8 mouse cellular contexts compared by ENCODE assay signal in genomic region chr1:46066015-46066414, GRCm38 (mm10). TPM values are rescaled to one million over a fixed set of nuclear protein-coding genes. Genes with fewer than 3 reads are reported as not detected.
DNase-seq lines count a peak whose midpoint lies in the region; ATAC-seq and TF ChIP-seq lines count a peak whose summit lies in the region.

TSS of gene Dnah7b (plus strand) at chr1:46066315.

- peak within 1 kb of the TSS; percentile 40 for H3K27ac ChIP-seq in heart, adult 2 months
- H3K27ac ChIP-seq in ES-Bruce4 (ENCODE audit: insufficient read depth, low read length): no peak within 1 kb of the TSS
- peak within 1 kb of the TSS; percentile 80 for H3K27ac ChIP-seq in forebrain, postnatal 0 days (ENCODE audit: low read depth, low read length)
- no peak within 1 kb of the TSS for H3K27ac ChIP-seq in liver, embryonic 15.5 days (replicated peaks)

- H3K4me3 ChIP-seq in heart, adult 2 months: peak within 1 kb of the TSS; percentile 51
- H3K4me3 ChIP-seq in ES-Bruce4 (ENCODE audit: low read depth, low read length): peak within 1 kb of the TSS; percentile 76
- H3K4me3 ChIP-seq in forebrain, postnatal 0 days (ENCODE audit: low read depth, low read length): peak within 1 kb of the TSS; percentile 64
- H3K4me3 ChIP-seq in liver, embryonic 15.5 days (replicated peaks): peak within 1 kb of the TSS; percentile 49

- DNase-seq in heart, adult 2 months: no peak
- no peak for DNase-seq in heart, postnatal 4 days
- DNase-seq in forebrain, postnatal 0 days: no peak
- DNase-seq in frontal cortex, postnatal 25 days (ENCODE audit: low spot score in 2 of 2): no peak
- DNase-seq in natural killer cell, adult 2 months (ENCODE audit: low spot score in 2 of 2): no peak
- no peak for DNase-seq in yolk sac, embryonic 10.5 days (ENCODE audit: low spot score)

- no peak for TF ChIP-seq CTCF in heart, adult 2 months (IDR thresholded peaks at IDR 0.05)
- TF ChIP-seq CTCF in ES-Bruce4 (IDR thresholded peaks at IDR 0.05; ENCODE audit: low read depth, low read length): no peak
- no peak for TF ChIP-seq CTCF in forebrain, postnatal 0 days (IDR thresholded peaks at IDR 0.05; ENCODE audit: low read depth)

- H3K4me2 ChIP-seq in forebrain, postnatal 0 days (ENCODE audit: low read depth): peak within 1 kb of the TSS; percentile 72
- H3K4me2 ChIP-seq in liver, embryonic 15.5 days: peak within 1 kb of the TSS; percentile 71

- H3K79me2 ChIP-seq in heart, adult 2 months (replicated peaks; ENCODE audit: control insufficient read depth, insufficient read depth, low read length): no peaks in the 10 kb centered on the region

- peak within 1 kb of the TSS; percentile 85; the same call in 1 of the 2 replicates for H3K9ac ChIP-seq in heart, adult 2 months (ENCODE audit: low read depth, low read length)
- peak within 1 kb of the TSS; percentile 63 for H3K9ac ChIP-seq in ES-Bruce4 (ENCODE audit: low read depth, poor library complexity, severe bottlenecking)
- H3K9ac ChIP-seq in forebrain, postnatal 0 days: peak within 1 kb of the TSS; percentile 80
- peak within 1 kb of the TSS; percentile 11; the same call in 1 of the 2 replicates for H3K9ac ChIP-seq in liver, embryonic 15.5 days

- 34% methylated on average over 1 of the region's 1 CpGs for WGBS in heart, adult 2 months
- 15% methylated on average over 1 of the region's 1 CpGs for WGBS in forebrain, postnatal 0 days
- 28% methylated on average over 1 of the region's 1 CpGs for WGBS in liver, embryonic 15.5 days (ENCODE audit: insufficient replicate concordance)

- no peak for ATAC-seq in forebrain, postnatal 0 days
- ATAC-seq in liver, embryonic 15.5 days (ENCODE audit: insufficient read depth): no peak

- no peak for TF ChIP-seq EP300 in heart, adult 2 months (IDR thresholded peaks at IDR 0.05; ENCODE audit: insufficient read depth, low read depth, low read length)
- TF ChIP-seq EP300 in ES-Bruce4 (IDR thresholded peaks at IDR 0.05; ENCODE audit: insufficient read depth, low read depth, low read length): no peak

- no peaks in the 10 kb centered on the region for H3K36me3 ChIP-seq in heart, adult 2 months (ENCODE audit: control insufficient read depth, insufficient read depth, low read length)
- no peaks in the 10 kb centered on the region for H3K36me3 ChIP-seq in ES-Bruce4 (ENCODE audit: control insufficient read depth, insufficient read depth, low read length, poor library complexity, severe bottlenecking)
- no peaks in the 10 kb centered on the region for H3K36me3 ChIP-seq in forebrain, postnatal 0 days (ENCODE audit: insufficient read depth)
- H3K36me3 ChIP-seq in liver, embryonic 15.5 days (replicated peaks): no peaks in the 10 kb centered on the region

- H3K4me1 ChIP-seq in heart, adult 2 months (ENCODE audit: control insufficient read depth, insufficient read depth, low read length): no peaks in the 10 kb centered on the region; the same call in 1 of the 2 replicates
- H3K4me1 ChIP-seq in ES-Bruce4 (ENCODE audit: control insufficient read depth, insufficient read depth, low read length): no peaks in the 10 kb centered on the region
- no peaks in the 10 kb centered on the region for H3K4me1 ChIP-seq in forebrain, postnatal 0 days (ENCODE audit: insufficient read depth)
- no peaks in the 10 kb centered on the region for H3K4me1 ChIP-seq in liver, embryonic 15.5 days (replicated peaks)

- TF ChIP-seq POLR2A in heart, adult 2 months (IDR thresholded peaks at IDR 0.05; ENCODE audit: insufficient read depth, low read depth, low read length): no peak
- no peak for TF ChIP-seq POLR2A in ES-Bruce4 (IDR thresholded peaks at IDR 0.05; ENCODE audit: insufficient read depth, low read length)

- no peaks in the 10 kb centered on the region for H3K9me3 ChIP-seq in ES-Bruce4 (replicated peaks; ENCODE audit: control insufficient read depth, insufficient read depth, low read length, poor library complexity, severe bottlenecking)
- no peaks in the 10 kb centered on the region for H3K9me3 ChIP-seq in forebrain, postnatal 0 days (ENCODE audit: low read length)
- no peaks in the 10 kb centered on the region for H3K9me3 ChIP-seq in liver, embryonic 15.5 days (replicated peaks)

- H3K27me3 ChIP-seq in heart, adult 2 months (ENCODE audit: control insufficient read depth, insufficient read depth, low read length): no peaks in the 10 kb centered on the region
- no peaks in the 10 kb centered on the region for H3K27me3 ChIP-seq in ES-Bruce4 (ENCODE audit: control insufficient read depth, insufficient read depth, low read length, poor library complexity, severe bottlenecking)
- H3K27me3 ChIP-seq in forebrain, postnatal 0 days (ENCODE audit: insufficient read depth, low read length): no peaks in the 10 kb centered on the region
- H3K27me3 ChIP-seq in liver, embryonic 15.5 days: no peaks in the 10 kb centered on the region

- intact Hi-C loops in heart, adult 2 months (cut with DNase I): no loop called here

RNA-seq across cellular contexts. Expression of gene Dnah7b, which starts in this region (rescaled TPM):
- total RNA-seq in heart, adult 2 months (2021): under 1 TPM; 0.42 to 0.73 TPM
- polyA plus RNA-seq in heart, adult 2 months (2012; rRNA removed): 0.29 and 0.55 TPM in 2 replicates
- total RNA-seq in heart, postnatal 4 days (2021): 1 to 10 TPM; 1.5 to 2.8 TPM
- polyA plus RNA-seq in ES-Bruce4 (2011; ENCODE audit: insufficient read depth, insufficient read length, low read depth, missing spikeins): 0.40 and 0.79 TPM in 2 replicates
- total RNA-seq in forebrain, postnatal 0 days (2014; rRNA removed): 5.1 TPM in 2 replicates
- 0.75 and 1.6 TPM in 2 replicates for polyA plus RNA-seq in forebrain, postnatal 0 days (2015; fragmentation: Nextera tagmentation; extraction: Ambion mirVana)
- 0.06 and 0.08 TPM in 2 replicates for polyA plus RNA-seq in liver, embryonic 15.5 days (2015; fragmentation: Nextera tagmentation; extraction: Ambion mirVana)

Comparison
In these comparisons a context has a peak if more than half of its experiments do, and no peak if none do; other contexts are left out.
1. H3K27ac ChIP-seq: peak in heart, adult 2 months (single experiment) and forebrain, postnatal 0 days (single experiment); none in ES-Bruce4 (single experiment) and liver, embryonic 15.5 days (single experiment).
2. H3K9ac ChIP-seq: peak in every context shown above with its lines; median percentile 85 in heart, adult 2 months; 80 in forebrain, postnatal 0 days; 63 in ES-Bruce4; 11 in liver, embryonic 15.5 days.
3. Peak in every context shown above with its lines, with median percentiles within 50 percentile points of each other: H3K4me3 ChIP-seq.